Mouse (Mus musculus) small intestine, adult 2 months (tissue): ENCODE measurements around the gene Prcd. TPM values are rescaled to one million over a fixed set of nuclear protein-coding genes. Genes with fewer than 3 reads are reported as not detected.

ENCODE experiments used
- H3K27ac ChIP-seq: fragments of 200-500 bp; 2 replicates; pipeline ENCODE4 v1.5.1; 2012; ENCODE audit warnings: low read depth, low read length, control low read depth, inconsistent platforms; ENCODE audit not compliant: insufficient read depth
- H3K27me3 ChIP-seq: fragments of 200-500 bp; 2 replicates; pipeline ENCODE4 v1.6.1; 2012; ENCODE audit warnings: mild to moderate bottlenecking, moderate library complexity, low read length, inconsistent platforms; ENCODE audit not compliant: control insufficient read depth, insufficient read depth
- H3K36me3 ChIP-seq: fragments of 200-500 bp; 2 replicates; pipeline ENCODE4 v1.6.1; 2012; ENCODE audit warnings: mild to moderate bottlenecking, low read length, control low read depth, inconsistent platforms; ENCODE audit not compliant: control insufficient read depth, insufficient read depth
- H3K4me1 ChIP-seq: fragments of 200-500 bp; 2 replicates; pipeline ENCODE4 v1.6.1; 2012; ENCODE audit warnings: low read length, inconsistent platforms, mixed read lengths; ENCODE audit not compliant: control insufficient read depth, insufficient read depth, insufficient read length
- H3K4me3 ChIP-seq: fragments of 200-500 bp; 2 replicates; pipeline ENCODE4 v1.5.1; 2012; ENCODE audit warnings: low read depth, mild to moderate bottlenecking, control low read depth, inconsistent platforms, low read length, moderate library complexity
- CTCF ChIP-seq: fragments of 200-500 bp; IDR thresholded peaks from 2 replicates; pipeline ENCODE4 v1.5.1; 2012; ENCODE audit warnings: low read depth, mild to moderate bottlenecking, control low read depth, inconsistent platforms, low read length, moderate library complexity, mixed read lengths; ENCODE audit not compliant: insufficient replicate concordance, insufficient read length; ENCODE audit errors: extremely low read depth
- POLR2A ChIP-seq: fragments of 200-500 bp; IDR thresholded peaks from 2 replicates; pipeline ENCODE4 v1.6.1; 2012; ENCODE audit warnings: low read depth, mild to moderate bottlenecking, control low read depth, inconsistent platforms, low read length, moderate library complexity
- WGBS: fragments of 180-500 bp; shearing (Covaris S2); methylation state at CpG from one replicate; pipeline ENCODE4 v1.1.7; 2018; 5-methylcytosine and 5-hydroxymethylcytosine counted together
- polyA plus RNA-seq: library from polyadenylated mRNA; depleted of rRNA; stranded (reverse); fragments of >200 nt; gene quantifications from 2 replicates; pipeline ENCODE4 v1.2.3, GENCODE M21; 2012

The Prcd gene
- polyA plus RNA-seq, 1 experiment = 0.30 TPM

- Histone ChIP-seq H3K4me3 (no peak overlapping the region), H3K36me3 (peaks cover 55% of the 10 kb centered on the region)
These were observed 25.8 kb downstream of the Prcd start for GRCm38 (mm10) chr11:116679148-116679547.

DNA sequence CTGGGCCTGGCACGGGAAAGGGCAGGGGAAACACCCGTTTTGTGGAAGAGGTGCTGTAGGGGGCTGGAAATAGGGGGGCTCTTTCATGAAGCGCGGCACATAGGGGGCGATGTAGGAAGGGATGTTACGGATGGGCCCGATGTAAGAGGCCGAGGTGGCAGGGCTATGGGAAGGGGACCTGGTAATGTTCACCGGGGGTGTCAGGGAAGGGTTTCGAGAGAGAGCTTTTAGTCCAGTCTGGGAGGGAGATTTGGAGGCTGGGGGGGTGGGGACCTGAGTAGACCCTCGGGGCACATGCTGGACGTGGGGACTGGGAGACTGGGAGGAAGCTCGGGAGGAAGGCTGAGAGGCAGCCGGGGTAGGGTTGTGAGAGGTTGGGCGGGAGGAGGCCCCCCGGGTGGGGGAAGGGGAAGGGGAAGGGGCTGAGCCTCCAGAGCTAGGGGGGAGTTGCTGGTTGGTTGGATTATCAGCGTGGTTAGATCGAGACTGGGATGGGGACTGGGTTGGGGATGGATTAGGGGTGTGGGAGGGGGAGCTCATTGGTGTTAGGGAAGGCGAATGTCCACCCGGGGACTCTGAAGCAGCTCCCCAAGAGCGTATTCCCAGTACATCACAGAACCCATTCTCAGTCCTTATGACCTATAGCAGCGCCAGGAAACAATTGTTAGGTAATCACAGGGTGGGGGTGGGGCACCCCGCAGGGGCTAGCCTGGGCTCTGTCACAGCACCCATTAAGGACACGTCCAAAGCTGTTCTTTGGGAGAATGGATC, 27.2 kb downstream of the Prcd start:
- H3K27ac ChIP-seq = no peak overlapping the region
- H3K27me3 ChIP-seq = no peaks in the 10 kb centered on the region
- no peak overlapping the region for H3K4me3 ChIP-seq
- peaks cover 49% of the 10 kb centered on the region for H3K36me3 ChIP-seq
- WGBS = 83% methylated on average over 24 of the region's 24 CpGs
- TF ChIP-seq CTCF (no peak), POLR2A (no peak)
- H3K4me1 ChIP-seq = peaks cover 20% of the 10 kb centered on the region

More at GRCm38 (mm10) chr11:116679148-116679547, 25.8 kb downstream of the Prcd start:
- WGBS = 90% methylated on average over 6 of the region's 6 CpGs
- Histone ChIP-seq H3K4me1 (peaks cover 21% of the 10 kb centered on the region), H3K27me3 (no peaks in the 10 kb centered on the region), H3K27ac (no peak overlapping the region)
- TF ChIP-seq POLR2A (no peak), CTCF (no peak)

DNA sequence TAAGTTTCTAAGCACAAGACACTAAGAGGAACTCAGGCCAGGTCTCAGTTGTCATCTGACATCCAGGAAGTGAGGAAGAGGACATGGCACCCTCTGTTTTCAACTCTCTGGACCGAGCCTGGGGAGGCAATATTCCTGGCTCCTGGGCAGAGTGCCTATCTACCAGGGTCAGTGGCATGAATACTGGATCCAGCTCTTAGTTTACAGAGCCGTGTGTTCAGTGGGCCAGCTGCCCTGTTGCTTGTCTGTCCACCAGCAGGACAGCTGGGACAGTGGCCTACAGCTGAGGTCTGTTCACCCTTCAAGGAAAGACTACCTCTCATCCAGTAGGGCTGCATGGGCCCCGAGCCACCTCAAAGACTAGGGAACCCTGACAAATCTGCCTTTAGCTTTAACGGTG, 27.8 kb downstream of the Prcd start:
- Histone ChIP-seq H3K4me1 (peaks cover 20% of the 10 kb centered on the region), H3K27ac (no peak overlapping the region), H3K4me3 (no peak overlapping the region), H3K27me3 (no peaks in the 10 kb centered on the region), H3K36me3 (peaks cover 49% of the 10 kb centered on the region)
- 53% methylated on average over 4 of the region's 4 CpGs for WGBS
- TF ChIP-seq CTCF (no peak), POLR2A (no peak)

DNA sequence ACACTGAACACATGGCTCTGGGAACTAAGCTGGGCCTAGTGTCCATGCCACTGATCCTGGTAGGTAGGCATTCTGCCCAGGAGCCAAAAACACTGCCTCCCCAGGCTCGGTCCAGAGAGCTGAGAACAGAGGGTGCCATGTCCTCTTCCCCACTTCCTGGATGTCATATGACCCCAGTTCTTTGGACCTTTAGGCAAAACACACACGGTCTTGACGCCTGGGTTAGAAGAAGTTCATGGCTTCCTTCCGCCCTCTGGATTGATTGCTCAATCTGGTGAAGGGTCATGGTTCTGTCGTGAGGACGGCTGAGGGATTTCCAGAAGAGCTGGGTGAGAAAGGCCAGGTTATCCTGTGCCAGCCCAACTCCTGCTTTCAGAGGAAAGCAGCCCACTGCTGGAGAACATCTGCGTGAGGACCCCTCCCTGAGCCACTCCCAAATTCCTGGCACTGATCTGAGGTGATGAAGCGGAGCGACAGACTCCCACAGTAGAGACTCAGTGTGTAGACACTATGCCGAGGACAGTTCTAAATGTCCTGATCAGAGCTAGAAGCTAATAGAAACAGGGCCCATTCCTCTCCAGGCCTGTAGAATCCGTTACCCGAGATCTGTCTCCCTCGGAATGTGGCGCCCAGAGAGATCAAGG, 29.3 kb downstream of the Prcd start:
- peak overlapping the region; percentile 79 for H3K27ac ChIP-seq
- peaks cover 20% of the 10 kb centered on the region for H3K4me1 ChIP-seq
- TF ChIP-seq CTCF (no peak), POLR2A (no peak)
- H3K27me3 ChIP-seq = no peaks in the 10 kb centered on the region
- no peak overlapping the region for H3K4me3 ChIP-seq
- H3K36me3 ChIP-seq = peaks cover 34% of the 10 kb centered on the region
- WGBS = 47% methylated on average over 14 of the region's 14 CpGs

DNA sequence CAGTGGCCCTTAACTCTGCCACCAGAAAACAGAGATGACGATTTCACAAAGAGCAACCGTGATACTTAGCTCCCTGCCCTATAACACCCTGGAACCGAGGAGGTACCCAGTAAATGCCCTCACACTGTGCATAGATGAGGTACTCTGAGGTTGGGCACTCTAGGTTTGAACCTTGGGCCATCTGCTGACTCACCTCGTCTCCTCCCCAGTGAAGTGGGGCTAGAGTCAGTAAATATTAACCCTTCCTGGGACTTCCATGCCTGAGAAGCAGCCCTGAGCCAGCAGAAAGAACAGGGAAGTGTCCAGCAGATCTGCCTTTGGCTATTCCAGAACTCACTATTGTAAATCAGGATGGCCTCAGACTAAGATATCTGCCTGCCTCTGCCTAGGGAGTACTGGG, 30.4 kb downstream of the Prcd start:
- Histone ChIP-seq H3K36me3 (peaks cover 32% of the 10 kb centered on the region), H3K27me3 (no peaks in the 10 kb centered on the region), H3K27ac (peak overlapping the region; percentile 65), H3K4me3 (no peak overlapping the region), H3K4me1 (peaks cover 20% of the 10 kb centered on the region)
- TF ChIP-seq CTCF (no peak), POLR2A (no peak)
- WGBS = 38% methylated on average over 4 of the region's 4 CpGs

- H3K27ac ChIP-seq = no peak overlapping the region
- peaks cover 22% of the 10 kb centered on the region for H3K36me3 ChIP-seq
- H3K4me3 ChIP-seq = no peak overlapping the region
- no peaks in the 10 kb centered on the region for H3K27me3 ChIP-seq
- H3K4me1 ChIP-seq = peaks cover 23% of the 10 kb centered on the region
- TF ChIP-seq POLR2A (no peak), CTCF (no peak)
- 83% methylated on average over 9 of the region's 9 CpGs for WGBS
These were observed 32.4 kb downstream of the Prcd start for GRCm38 (mm10) chr11:116685729-116686128.

DNA sequence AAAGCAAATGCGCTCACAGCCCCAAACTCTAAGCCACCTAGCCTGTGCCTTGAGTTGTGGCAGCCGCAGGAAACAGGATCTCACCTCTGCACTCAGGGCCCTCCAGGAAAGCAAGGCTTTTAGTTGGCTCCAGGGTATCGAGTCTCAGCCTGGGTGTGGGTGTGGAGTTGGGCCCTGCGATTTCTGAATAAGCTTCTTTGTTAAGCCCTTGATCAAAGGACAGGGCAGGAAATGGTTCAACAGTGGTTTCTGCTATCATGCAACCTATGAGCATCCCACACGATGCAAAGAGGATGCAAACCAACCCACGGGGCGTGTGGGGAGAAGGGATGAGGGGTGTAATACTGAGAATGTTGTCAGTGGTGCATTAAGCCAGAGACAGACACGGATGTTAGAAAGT, 34.6 kb downstream of the Prcd start:
- 56% methylated on average over 8 of the region's 8 CpGs for WGBS
- H3K27ac ChIP-seq = no peak overlapping the region
- TF ChIP-seq POLR2A = no peak
- TF ChIP-seq CTCF = no peak

More for the DNA sequence above, 34.6 kb downstream of the Prcd start:
- Histone ChIP-seq H3K36me3 (peaks cover 15% of the 10 kb centered on the region), H3K4me1 (peaks cover 25% of the 10 kb centered on the region), H3K4me3 (no peak overlapping the region), H3K27me3 (no peaks in the 10 kb centered on the region)
